Mouse (Mus musculus) subcutaneous adipose tissue, adult 2 months (tissue): ENCODE measurements around the gene Prrc2c. TPM values are rescaled to one million over a fixed set of nuclear protein-coding genes. Genes with fewer than 3 reads are reported as not detected.

Experiments used
- polyA plus RNA-seq: library from polyadenylated mRNA; depleted of rRNA; stranded (reverse); fragments of >200 nt; gene quantifications from 2 replicates; pipeline ENCODE4 v1.2.3, GENCODE M21; 2012; ENCODE audit warnings: low replicate concordance; rRNA removed

The Prrc2c gene
- 20.2 and 49.4 TPM in 2 replicates for polyA plus RNA-seq

GRCm38 (mm10) chr1:162740401-162740835, at the start of gene Prrc2c:
TSS of gene Prrc2c (minus strand) at chr1:162740556.

GRCm38 (mm10) chr1:162658119-162658518, 82.2 kb downstream of the Prrc2c start, which contains the start of gene Myocos:
TSS of gene Myocos (minus strand) at chr1:162658219.

GRCm38 (mm10) chr1:162639051-162639750, 101.2 kb downstream of the Prrc2c start, which contains the start of gene Myoc:
TSS of gene Myoc (plus strand) at chr1:162639155.

Other genes with a start within 250 kb of the Prrc2c start
- 4.4 and 12.4 TPM in 2 replicates for gene Mettl13, start 192.0 kb downstream of the Prrc2c start, polyA plus RNA-seq
- gene Vamp4, start 170.0 kb downstream of the Prrc2c start, polyA plus RNA-seq: 9.7 and 15.1 TPM in 2 replicates
- 4.8 and 8.3 TPM in 2 replicates for gene Myoc, start 101.4 kb downstream of the Prrc2c start, polyA plus RNA-seq
- not detected in 2 replicates for gene Myocos, start 82.3 kb downstream of the Prrc2c start, polyA plus RNA-seq
- 0.48 and 1.0 TPM in 2 replicates for gene Fmo4, start 73.4 kb upstream of the Prrc2c start, polyA plus RNA-seq
- gene Fmo1, start 126.1 kb upstream of the Prrc2c start, polyA plus RNA-seq: 102 and 125 TPM in 2 replicates
- gene Fmo2, start 158.2 kb upstream of the Prrc2c start, polyA plus RNA-seq: 16.0 and 23.8 TPM in 2 replicates
- 0.13 TPM in 1 of 2 replicates, not detected in the other for gene Fmo6, start 197.0 kb upstream of the Prrc2c start, polyA plus RNA-seq
- gene Fmo3, start 244.0 kb upstream of the Prrc2c start, polyA plus RNA-seq: not detected in 2 replicates